Mouse (Mus musculus) hindbrain, embryonic 10.5 days (tissue): ENCODE results near the gene Mpc2. TPM values are rescaled to one million over a fixed set of nuclear protein-coding genes. Genes with fewer than 3 reads are reported as not detected.

Experiments
- DNase-seq: peaks from one replicate; pipeline ENCODE4 v3.0.0-alpha.2; 2017; ENCODE audit warnings: low spot score
- H3K27ac ChIP-seq: fragments of 300-500 bp; sonication (generic); 2 replicates; pipeline ENCODE4 v1.5.1; 2016; ENCODE audit warnings: mild to moderate bottlenecking, moderate library complexity
- H3K27me3 ChIP-seq: fragments of 300-500 bp; sonication (generic); 2 replicates; pipeline ENCODE4 v1.6.1; 2016; ENCODE audit warnings: mild to moderate bottlenecking; ENCODE audit not compliant: poor library complexity, insufficient read depth, severe bottlenecking
- H3K36me3 ChIP-seq: fragments of 300-500 bp; sonication (generic); 2 replicates; pipeline ENCODE4 v1.6.1; 2016; ENCODE audit warnings: mild to moderate bottlenecking, moderate library complexity
- H3K4me1 ChIP-seq: fragments of 300-500 bp; sonication (generic); replicated peaks from 2 replicates; pipeline ENCODE4 v1.6.1; 2016; ENCODE audit warnings: mild to moderate bottlenecking
- H3K4me3 ChIP-seq: fragments of 300-500 bp; sonication (generic); 2 replicates; pipeline ENCODE4 v1.5.1; 2016; ENCODE audit warnings: mild to moderate bottlenecking, moderate library complexity
- H3K9me3 ChIP-seq: fragments of 300-500 bp; sonication (generic); 2 replicates; pipeline ENCODE4 v1.6.1; 2016; ENCODE audit warnings: mild to moderate bottlenecking, moderate library complexity
- WGBS: fragments of 180-500 bp; shearing (Covaris S2); methylation state at CpG from one replicate; pipeline ENCODE4 v1.1.7; 2016; 5-methylcytosine and 5-hydroxymethylcytosine counted together
- polyA plus RNA-seq: library from polyadenylated mRNA; unstranded; fragments of >200 nt; fragmentation: Nextera tagmentation; extraction: Ambion mirVana; gene quantifications from 2 replicates; pipeline ENCODE4 v1.2.1, GENCODE M21; 2016

Gene Mpc2
- 87.5 and 119 TPM in 2 replicates for polyA plus RNA-seq

- H3K4me3 ChIP-seq: peak within 1 kb of the TSS; percentile 92
- WGBS: under 1% methylated on average over 37 of the region's 37 CpGs
- no peaks in the 10 kb centered on the region for H3K27me3 ChIP-seq
- H3K4me1 ChIP-seq: peaks cover 15% of the 10 kb centered on the region
- no peaks in the 10 kb centered on the region for H3K36me3 ChIP-seq
- DNase-seq: peak; percentile 99
- no peaks in the 10 kb centered on the region for H3K9me3 ChIP-seq
- peak within 1 kb of the TSS; percentile 94 for H3K27ac ChIP-seq
Observed at GRCm38 (mm10) chr1:165460360-165460800, at the start of gene Mpc2, which contains the start of gene Dcaf6. Mpc2 (plus strand) TSS chr1:165460637. Dcaf6 (minus strand) TSS chr1:165460475.

- Histone ChIP-seq H3K4me1 (no peaks in the 10 kb centered on the region), H3K9me3 (no peaks in the 10 kb centered on the region), H3K4me3 (no peak overlapping the region), H3K27me3 (no peaks in the 10 kb centered on the region), H3K27ac (no peak overlapping the region), H3K36me3 (no peaks in the 10 kb centered on the region)
- no peak for DNase-seq
- WGBS: 80% methylated on average over 7 of the region's 7 CpGs
Observed at GRCm38 (mm10) chr1:165421357-165421915, 39.0 kb upstream of the Mpc2 start.

GRCm38 (mm10) chr1:165426254-165426653 is 34.2 kb upstream of the Mpc2 start:
- no peaks in the 10 kb centered on the region for H3K27me3 ChIP-seq
- H3K27ac ChIP-seq: no peak overlapping the region
- H3K36me3 ChIP-seq: no peaks in the 10 kb centered on the region
- WGBS: 93% methylated on average over 2 of the region's 2 CpGs
- H3K4me3 ChIP-seq: no peak overlapping the region
- no peak for DNase-seq
- no peaks in the 10 kb centered on the region for H3K4me1 ChIP-seq
- no peaks in the 10 kb centered on the region for H3K9me3 ChIP-seq

GRCm38 (mm10) chr1:165432883-165433282 is 27.6 kb upstream of the Mpc2 start:
- H3K4me3 ChIP-seq: no peak overlapping the region
- no peak for DNase-seq
- 80% methylated on average over 1 of the region's 1 CpGs for WGBS
- no peaks in the 10 kb centered on the region; the same call in 1 of the 2 replicates for H3K9me3 ChIP-seq
- H3K27ac ChIP-seq: no peak overlapping the region
- H3K27me3 ChIP-seq: no peaks in the 10 kb centered on the region
- no peaks in the 10 kb centered on the region for H3K36me3 ChIP-seq
- no peaks in the 10 kb centered on the region for H3K4me1 ChIP-seq

GRCm38 (mm10) chr1:165438289-165439021 is 22.0 kb upstream of the Mpc2 start:
- Histone ChIP-seq H3K36me3 (no peaks in the 10 kb centered on the region), H3K9me3 (no peaks in the 10 kb centered on the region; the same call in 1 of the 2 replicates), H3K27me3 (no peaks in the 10 kb centered on the region), H3K4me1 (peaks cover 7% of the 10 kb centered on the region), H3K4me3 (no peak overlapping the region), H3K27ac (no peak overlapping the region)
- no peak for DNase-seq
- 88% methylated on average over 1 of the region's 1 CpGs for WGBS

DNA sequence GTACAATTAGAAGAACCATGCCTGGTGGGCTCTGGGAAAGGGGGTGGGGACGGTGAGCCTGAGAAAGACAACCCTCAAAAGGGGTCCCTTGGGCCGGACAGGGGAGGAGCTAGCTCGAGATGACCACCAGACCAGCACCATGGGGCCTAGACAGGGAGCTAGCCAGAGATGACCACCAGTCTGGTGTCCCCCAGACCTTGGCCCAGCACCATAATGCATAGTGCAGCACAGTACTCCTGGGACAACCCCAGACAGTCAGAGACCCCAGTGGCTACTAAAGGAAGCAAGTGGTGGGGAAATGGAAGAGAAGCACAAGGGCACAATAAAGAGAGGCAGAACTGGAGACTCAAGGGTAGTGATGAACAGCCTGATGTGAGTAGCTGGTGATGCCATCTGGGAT is 19.6 kb upstream of the Mpc2 start:
- DNase-seq: no peak
- H3K9me3 ChIP-seq: no peaks in the 10 kb centered on the region; the same call in 1 of the 2 replicates
- H3K27me3 ChIP-seq: no peaks in the 10 kb centered on the region
- H3K36me3 ChIP-seq: no peaks in the 10 kb centered on the region
- H3K4me1 ChIP-seq: peaks cover 7% of the 10 kb centered on the region
- H3K4me3 ChIP-seq: no peak overlapping the region
- 71% methylated on average over 3 of the region's 3 CpGs for WGBS
- H3K27ac ChIP-seq: no peak overlapping the region

DNA sequence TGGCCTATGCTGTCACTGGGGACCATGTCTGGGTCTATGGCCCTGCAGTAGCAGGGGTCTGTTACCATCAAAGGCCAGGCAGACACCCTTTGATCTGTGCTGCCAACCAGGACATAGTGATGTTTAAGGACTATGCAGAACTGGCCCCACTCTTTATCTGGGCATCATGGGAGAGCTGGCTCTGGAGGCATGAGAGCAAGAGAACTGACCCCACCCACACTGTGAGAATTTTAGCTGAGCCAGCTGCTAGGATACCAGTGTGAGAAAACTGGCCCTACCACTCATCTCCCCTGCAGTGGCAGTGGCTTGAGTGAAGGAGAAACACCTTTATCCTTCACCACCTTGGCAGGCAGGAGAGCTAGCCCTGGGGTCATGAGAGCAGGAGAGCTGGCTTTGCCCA is 19.2 kb upstream of the Mpc2 start:
- Histone ChIP-seq H3K36me3 (no peaks in the 10 kb centered on the region), H3K9me3 (no peaks in the 10 kb centered on the region; the same call in 1 of the 2 replicates), H3K27ac (no peak overlapping the region), H3K27me3 (no peaks in the 10 kb centered on the region), H3K4me1 (peaks cover 7% of the 10 kb centered on the region), H3K4me3 (no peak overlapping the region)
- no peak for DNase-seq

- Histone ChIP-seq H3K4me3 (no peak overlapping the region), H3K4me1 (peaks cover 7% of the 10 kb centered on the region), H3K9me3 (no peaks in the 10 kb centered on the region), H3K36me3 (no peaks in the 10 kb centered on the region), H3K27ac (no peak overlapping the region), H3K27me3 (no peaks in the 10 kb centered on the region)
- DNase-seq: no peak
- 76% methylated on average over 3 of the region's 3 CpGs for WGBS
Observed at GRCm38 (mm10) chr1:165441719-165442118, 18.7 kb upstream of the Mpc2 start.

GRCm38 (mm10) chr1:165459041-165459502 is 1.4 kb upstream of the Mpc2 start:
- Histone ChIP-seq H3K9me3 (peaks cover 3% of the 10 kb centered on the region), H3K36me3 (no peaks in the 10 kb centered on the region), H3K27ac (peak overlapping the region; percentile 94), H3K4me3 (peak overlapping the region; percentile 92), H3K27me3 (no peaks in the 10 kb centered on the region), H3K4me1 (peaks cover 15% of the 10 kb centered on the region)
- DNase-seq: no peak
- 23% methylated on average over 7 of the region's 7 CpGs for WGBS

DNA sequence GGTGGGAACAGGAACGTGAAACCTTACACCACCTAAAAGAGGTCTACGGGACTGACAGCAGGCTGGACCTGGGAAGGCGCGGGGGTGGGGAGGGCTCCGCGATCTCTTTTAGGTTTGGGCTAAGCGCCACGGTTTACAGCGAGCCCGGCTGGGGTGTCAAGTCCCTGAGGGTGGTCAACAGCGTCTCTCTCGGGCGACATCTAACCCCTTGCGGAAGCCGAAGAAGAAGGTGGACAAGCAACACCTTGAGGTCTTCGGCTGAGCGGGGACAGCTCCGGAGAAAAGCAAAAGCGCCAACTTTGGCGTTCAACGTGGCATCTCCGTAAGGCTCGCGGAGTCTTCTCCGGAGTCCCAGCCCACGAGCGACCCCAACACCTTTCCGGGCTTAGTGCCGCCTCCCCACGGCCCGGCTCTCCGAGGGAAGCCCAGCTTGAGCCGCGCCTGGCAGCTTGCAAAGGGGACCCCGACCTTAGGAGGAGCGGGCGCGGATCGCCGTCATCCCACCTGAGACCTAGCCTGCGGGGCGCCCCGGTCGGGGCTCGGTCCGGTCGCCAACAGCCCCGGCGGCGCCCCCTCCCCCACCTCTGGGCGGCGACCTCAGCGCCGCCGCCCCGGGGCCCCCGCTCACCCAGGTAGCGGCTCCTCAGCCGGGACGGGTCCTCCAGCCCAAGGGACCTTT is 795 bp upstream of the Mpc2 start:
- Histone ChIP-seq H3K36me3 (no peaks in the 10 kb centered on the region), H3K27me3 (no peaks in the 10 kb centered on the region), H3K4me3 (peak overlapping the region; percentile 92), H3K9me3 (no peaks in the 10 kb centered on the region), H3K27ac (peak overlapping the region; percentile 94), H3K4me1 (peaks cover 15% of the 10 kb centered on the region)
- under 1% methylated on average over 60 of the region's 60 CpGs for WGBS
- DNase-seq: peak; percentile 50

DNA sequence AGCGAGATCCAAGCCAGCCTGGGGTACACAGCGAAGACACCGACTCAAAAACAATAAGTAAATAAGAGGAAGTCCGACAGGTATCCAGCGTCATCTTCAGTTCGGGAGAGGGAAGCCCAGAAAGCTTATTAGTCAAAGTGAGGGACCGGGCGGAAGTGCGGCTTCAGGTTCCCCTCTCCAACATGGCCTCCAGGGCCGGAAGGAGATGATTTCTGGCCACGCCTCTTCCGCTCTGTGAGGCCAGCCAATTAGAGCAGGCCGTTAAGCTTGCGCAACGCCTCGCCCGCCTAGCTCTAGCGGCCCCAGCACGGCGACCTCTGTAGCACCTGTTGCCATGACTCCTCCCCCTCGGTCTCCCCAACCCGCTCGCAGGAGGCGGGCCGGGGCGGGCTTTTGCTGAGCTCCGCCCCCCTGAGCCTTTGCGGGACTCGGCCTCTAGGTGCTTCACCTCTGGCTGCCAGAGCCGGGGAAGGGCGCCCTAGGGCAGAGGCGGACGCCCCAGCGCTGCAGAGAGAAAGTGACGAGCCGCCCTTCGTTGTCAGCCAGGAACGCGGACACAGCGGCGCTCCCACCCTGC is 452 bp downstream of the Mpc2 start:
- Histone ChIP-seq H3K27ac (peak overlapping the region; percentile 94), H3K27me3 (no peaks in the 10 kb centered on the region), H3K36me3 (no peaks in the 10 kb centered on the region), H3K4me3 (peak overlapping the region; percentile 92), H3K9me3 (no peaks in the 10 kb centered on the region), H3K4me1 (peaks cover 15% of the 10 kb centered on the region)
- WGBS: under 1% methylated on average over 41 of the region's 41 CpGs
- peak; percentile 99 for DNase-seq

DNA sequence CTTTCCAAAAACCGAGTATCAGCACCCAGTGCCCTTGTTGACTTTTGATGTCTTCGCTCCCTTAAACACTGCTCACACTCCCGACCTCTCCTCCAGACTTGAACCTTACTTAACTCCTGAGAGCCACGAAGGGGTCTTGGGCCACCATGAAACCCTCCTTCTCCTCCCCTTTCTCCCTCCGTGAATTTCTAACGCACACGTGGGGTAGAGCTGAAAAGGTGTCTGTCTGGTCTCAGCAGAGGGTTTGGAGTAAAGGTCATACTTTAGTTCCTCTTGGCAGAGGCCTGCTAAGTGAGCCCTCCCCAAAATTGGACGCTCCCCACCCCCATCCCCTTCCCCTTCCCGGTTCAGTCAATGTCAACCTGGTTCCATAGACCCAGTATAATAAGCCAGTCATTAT is 1.2 kb downstream of the Mpc2 start:
- Histone ChIP-seq H3K4me3 (peak overlapping the region; percentile 92), H3K27me3 (no peaks in the 10 kb centered on the region), H3K4me1 (peaks cover 15% of the 10 kb centered on the region), H3K36me3 (no peaks in the 10 kb centered on the region), H3K9me3 (no peaks in the 10 kb centered on the region), H3K27ac (peak overlapping the region; percentile 94)
- no peak for DNase-seq
- 4% methylated on average over 9 of the region's 9 CpGs for WGBS
